Mouse (Mus musculus) B cell, adult 2 months (primary cell): ENCODE results near the gene Gmcl1.

Experiments used
- DNase-seq, 2 experiments: peaks; one replicate each; pipeline ENCODE4 v3.0.0; 2022

Gene Gmcl1

DNA sequence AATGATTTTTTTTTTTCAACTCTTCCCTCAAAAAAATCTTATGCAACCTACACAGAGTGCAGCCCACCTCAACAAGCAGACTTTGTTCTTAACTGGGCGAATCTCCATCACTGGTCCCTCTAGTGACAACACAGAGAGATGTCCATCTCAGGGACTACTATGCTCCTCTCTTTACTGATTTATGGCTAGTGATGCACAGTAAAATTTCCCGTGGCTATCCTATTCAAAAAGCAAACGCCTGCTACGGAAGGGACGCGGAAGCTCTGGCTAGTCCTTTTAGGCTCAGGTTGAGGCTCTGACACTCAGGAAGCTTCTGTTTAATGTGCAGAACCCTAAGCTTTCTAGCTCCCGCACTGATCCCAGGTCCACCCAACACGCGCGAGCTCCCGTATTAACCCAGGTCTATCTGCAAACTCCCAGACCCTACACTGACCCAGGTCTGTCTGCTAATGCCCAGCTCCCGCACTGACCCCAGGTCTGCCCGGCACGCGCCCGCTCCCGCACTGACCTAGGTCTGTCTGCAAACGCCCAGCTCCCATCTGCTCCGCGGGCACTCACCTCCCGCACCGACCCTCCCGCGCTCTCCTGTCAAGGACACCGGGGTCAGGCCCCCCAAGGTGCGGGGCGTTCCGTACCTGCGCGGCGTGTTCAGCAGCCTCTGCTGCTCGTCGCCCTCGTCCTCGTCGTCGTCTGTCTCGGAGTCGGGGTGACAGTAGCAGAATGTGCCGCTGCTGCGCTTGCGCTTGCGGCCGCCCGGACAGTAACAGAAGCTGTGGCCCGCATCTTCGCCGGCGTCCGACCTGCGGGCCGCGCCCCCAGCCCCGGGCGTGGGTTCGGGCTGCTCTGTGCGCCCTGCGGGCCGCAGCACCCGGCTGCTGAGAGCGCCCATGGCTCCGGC lies 658 bp downstream of the Gmcl1 start:
- DNase-seq = peak in 1 of 2 experiments; percentile 5

DNA sequence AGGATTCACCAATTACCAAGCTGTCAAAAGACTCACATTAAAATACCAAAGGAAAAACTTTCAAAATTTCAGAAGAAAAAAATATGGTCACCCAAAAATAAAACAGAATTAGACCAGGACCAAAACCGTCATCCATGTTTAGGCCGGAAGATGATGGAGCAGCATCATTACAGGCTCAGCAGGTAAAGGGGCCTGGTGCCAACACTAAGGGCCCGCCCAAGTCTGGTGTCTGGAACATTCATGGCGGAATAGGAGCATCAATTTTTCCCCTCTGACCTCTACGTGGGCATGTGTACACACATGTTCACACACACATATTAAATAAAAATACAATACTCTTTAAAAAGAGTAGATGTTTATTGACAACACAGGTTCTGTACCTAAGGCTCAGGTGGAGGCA lies 4.5 kb downstream of the Gmcl1 start:
- DNase-seq = no peak

GRCm38 (mm10) chr6:86721977-86722376 lies 11.2 kb downstream of the Gmcl1 start:
- no peak for DNase-seq

DNA sequence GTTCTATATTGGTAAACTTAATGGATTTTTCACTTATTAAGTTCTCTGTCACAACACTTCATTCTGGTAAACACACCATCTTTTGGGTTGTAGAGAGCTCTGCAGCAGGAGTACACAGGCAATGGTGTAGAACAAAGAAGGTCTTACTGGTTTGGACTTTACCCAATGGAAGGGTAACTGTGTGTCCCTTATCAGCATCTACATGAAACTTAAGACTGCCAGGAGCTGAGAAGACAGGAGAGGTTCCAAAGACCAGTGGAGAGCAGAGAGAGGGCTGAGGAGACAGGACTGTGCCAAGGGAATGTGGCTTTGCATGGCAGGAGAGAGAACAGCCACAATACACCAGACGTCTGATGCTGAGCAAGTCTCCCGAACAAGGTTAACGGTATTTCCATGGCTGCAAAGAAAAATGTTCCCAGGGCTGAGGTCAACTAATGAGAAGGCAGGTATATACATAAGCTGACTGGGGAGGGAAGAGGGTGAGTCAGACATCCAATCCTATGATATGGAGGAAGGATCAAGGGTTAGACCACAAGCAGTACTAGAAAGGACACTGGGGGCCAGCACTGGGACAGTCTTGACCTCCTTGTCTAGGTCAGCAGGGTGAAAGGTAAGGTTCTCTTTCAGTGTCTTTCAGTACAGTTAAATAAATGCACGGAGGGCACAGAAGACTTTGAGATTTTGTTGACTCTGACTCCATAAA lies 25.0 kb downstream of the Gmcl1 start:
- DNase-seq = no peak

- no peak for DNase-seq
Measured at GRCm38 (mm10) chr6:86702577-86702976, 30.6 kb downstream of the Gmcl1 start.

GRCm38 (mm10) chr6:86697903-86698302 lies 35.3 kb downstream of the Gmcl1 start:
- no peak for DNase-seq

DNA sequence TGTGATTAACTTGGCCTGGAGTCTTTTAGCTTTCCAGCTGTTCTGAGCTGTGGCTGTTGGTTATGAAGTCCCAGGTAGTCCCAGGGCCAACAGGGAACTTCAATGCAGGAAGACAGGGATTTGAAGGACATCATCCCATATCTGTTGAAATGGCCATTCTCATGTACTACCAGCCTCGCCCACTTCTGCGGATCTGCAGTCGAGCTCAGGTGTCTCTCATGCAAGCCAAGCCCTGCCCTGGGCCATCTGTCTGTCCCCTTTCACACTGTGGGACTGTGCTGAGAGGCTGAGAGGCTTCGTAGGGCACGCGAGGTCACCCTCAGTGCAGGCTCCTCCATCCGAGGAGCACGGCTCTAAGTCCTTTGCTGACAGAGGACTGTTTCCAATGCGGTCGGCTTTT lies 37.0 kb downstream of the Gmcl1 start:
- DNase-seq = no peak

DNA sequence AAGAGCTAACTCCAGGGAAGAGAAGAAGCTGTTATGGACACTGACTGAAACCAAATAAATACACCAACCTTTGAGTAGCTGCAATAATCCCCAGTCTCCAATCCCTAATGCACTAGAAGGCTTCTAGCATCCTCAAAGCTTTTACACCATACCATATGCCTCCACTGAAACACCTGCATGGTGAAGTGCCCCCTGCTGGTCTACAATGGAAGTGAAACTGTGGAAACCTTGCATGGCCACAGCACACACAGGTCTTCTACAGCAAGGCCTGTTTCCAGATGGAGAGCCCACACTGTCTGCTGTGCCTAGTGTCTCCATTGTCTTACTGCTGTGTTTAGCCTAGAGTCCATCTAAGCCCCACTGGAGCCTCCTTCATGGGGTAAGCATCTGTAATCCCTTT lies 38.7 kb downstream of the Gmcl1 start:
- peak; percentile 83 to 84 for DNase-seq

- no peak for DNase-seq
Measured at GRCm38 (mm10) chr6:86689671-86690070, 43.5 kb downstream of the Gmcl1 start.

- DNase-seq = no peak
Measured at GRCm38 (mm10) chr6:86686971-86687370, 46.2 kb downstream of the Gmcl1 start.

GRCm38 (mm10) chr6:86684655-86685011 lies 48.5 kb downstream of the Gmcl1 start:
- no peak for DNase-seq

- DNase-seq = peak; percentile 94
Measured at GRCm38 (mm10) chr6:86683872-86684654, 49.1 kb downstream of the Gmcl1 start, which contains the start of gene Snrnp27. Snrnp27 (minus strand) TSS chr6:86684522.

GRCm38 (mm10) chr6:86681289-86681688 lies 51.9 kb downstream of the Gmcl1 start:
- DNase-seq = no peak

DNA sequence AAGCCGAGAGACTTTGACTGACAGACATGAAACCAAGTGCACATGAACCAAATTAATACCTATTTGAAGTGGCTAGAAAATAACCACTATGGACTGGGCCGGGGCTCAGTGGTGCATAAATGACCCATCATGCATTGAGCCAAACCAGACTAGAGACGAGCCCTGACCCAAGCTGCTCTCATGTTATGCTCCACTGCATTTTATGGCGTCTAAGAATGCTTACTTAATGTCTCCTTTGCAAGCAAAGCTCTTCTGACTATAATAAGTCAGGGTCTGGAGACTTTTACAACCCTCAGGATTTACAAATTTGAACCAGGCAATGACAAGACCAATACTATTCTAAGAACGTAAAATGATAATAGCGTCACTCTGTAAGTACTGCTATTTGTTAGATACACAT lies 54.8 kb downstream of the Gmcl1 start:
- DNase-seq = no peak

DNA sequence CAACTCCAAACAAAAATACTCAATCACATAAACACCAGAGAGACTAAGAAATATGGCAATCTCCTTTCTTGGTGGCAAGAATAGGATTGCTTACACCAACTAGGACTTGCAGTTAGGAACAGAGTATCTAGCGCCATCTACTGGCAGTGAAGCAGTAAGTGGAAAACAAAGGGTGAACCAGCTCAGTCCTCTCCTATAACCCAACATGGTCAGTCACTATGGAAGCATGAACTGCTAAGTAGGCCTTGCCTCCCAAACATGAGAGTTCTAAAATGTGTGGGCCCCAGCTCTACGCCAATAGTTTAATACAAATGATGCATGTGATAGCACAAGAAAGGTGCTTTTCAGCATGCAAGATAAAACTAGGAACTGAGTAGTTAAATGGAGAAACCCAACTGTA lies 62.3 kb downstream of the Gmcl1 start:
- DNase-seq = peak; percentile 65 to 72

DNA sequence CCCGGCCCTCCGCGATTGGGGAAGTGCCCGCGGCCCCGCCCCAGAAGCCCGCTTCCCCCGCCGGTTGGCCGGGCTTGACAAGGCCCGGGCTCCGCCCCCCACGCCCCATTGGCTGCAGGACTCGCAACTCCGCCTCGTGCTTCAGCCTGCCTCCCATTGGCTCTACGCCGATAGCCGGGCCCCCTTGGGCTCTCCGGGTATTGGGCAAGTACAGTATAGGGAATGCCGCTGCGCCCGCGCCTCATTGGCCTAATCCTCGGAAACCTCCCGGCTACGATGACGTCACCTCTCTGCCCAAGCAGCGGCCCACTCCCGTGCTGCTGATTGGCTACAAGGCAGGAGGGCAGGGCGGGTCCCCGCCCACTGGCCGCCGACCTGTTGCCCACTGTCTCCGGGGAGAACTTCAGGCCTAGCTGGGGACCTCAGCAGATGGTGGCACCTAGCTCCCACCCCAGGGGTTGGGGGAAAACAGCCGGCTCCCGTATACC lies 63.9 kb downstream of the Gmcl1 start:
- DNase-seq = peak; percentile 99

- DNase-seq = no peak
Measured at GRCm38 (mm10) chr6:86668580-86669239, 64.5 kb downstream of the Gmcl1 start, which contains the start of gene Mxd1. Mxd1 (minus strand) TSS chr6:86669161.

DNA sequence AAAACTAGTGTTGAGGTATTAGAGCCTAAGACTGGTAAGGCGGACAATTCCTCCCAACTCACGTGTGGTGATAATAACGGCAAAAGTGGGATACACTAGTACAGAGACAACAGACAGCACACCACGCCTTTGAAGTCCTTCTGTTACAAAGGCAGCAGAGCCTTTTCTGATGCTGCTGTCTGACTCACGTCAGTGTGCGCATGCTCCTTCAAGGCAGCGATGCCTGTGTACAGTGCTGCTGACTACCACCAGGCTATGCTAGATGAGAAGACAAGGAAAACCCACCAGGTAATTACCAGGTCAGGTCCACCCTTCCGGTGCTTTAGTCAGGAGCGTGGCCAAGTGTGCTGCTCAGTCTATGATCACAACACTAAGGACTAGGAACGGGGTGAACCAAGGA lies 66.1 kb downstream of the Gmcl1 start:
- no peak for DNase-seq

DNA sequence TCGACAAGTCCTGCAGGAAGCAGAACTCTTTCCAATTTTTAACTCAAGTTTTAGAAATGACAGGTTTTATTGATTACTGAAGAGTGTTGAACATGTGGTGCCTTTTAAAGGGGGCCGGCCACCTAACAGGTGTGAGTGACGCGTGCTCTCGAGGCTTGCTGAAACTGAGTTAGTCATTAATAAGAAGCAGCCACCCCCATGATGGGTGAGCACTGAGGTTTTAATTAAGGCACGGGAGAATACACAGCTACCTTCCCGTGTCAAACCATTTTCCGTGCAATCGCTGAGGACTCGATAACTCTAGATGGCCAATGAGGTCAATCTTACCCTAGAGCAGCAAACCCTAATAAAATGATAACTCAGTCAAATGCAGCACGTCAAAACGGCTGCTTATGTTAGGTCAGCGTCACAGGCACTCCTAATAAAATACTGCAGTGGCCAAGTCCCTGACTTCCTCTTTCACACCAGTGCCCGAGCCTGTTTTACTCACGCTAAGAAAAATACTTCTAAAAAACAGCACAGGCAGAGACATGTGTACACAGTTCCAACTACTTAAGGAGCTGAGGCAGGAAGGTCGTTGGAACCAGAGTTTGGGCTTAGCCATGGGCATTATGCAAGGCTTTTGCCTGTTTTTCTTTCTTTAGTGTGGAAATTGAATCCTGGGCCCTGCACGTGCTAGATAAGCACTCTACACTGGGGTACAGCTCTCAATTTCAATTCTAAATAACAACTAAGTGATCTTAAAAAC lies 67.4 kb downstream of the Gmcl1 start:
- peak; percentile 25 to 27 for DNase-seq

DNA sequence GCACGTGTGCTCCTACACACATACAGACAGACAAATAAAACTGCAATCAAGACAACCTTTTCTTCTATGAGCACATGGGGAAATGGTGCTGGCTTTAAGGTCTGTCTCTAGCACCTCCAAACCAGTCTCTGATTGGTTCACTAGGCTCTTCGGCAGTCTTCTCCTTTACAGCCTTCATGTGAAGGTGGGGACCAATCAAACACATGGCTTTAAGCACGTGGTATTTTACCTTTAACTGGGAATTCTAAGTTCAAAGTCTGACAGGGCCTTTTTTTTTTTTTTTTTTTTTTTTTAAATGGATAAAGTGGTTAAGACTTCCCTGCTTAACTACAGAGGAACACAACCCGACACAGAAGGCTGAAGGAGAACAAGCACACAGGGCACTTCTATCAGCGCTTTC lies 68.1 kb downstream of the Gmcl1 start:
- no peak for DNase-seq

DNA sequence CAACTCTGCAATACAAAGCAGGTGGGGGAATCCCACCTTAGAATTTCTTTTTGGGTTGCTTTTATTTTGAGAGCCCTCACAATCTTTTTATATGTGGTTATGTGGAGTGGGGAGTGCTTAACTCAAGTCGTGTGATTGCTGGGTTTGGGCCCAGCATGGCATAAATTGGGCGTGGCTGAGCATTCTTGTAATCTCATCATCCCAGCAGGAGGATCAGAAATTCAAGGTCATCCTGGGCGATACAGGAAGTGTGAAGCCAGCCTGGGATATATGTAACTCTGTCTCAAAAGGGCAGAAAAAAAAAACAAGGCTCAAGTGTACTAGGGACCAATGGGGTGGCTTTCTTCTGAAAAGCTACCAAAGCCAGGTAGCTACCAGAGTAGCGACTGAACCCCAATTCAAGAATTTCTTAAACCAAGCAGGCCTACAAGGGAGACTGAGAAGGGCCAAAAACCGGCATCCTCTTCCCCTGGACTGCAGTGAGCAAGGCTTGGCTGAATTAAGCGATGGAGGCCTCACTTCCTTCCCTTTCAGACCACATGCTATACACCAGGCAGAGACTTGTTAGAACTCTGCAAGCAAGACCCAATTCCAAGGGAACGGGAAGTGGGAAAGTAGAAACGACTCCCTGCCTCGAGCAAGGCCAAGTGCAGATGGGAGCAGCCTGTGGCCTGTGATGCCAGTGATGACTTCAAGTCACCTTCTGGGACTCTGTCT lies 72.9 kb downstream of the Gmcl1 start:
- DNase-seq = no peak
